Mouse (Mus musculus) thymus, postnatal 25 days (tissue): Measurements from ENCODE around the gene Tbc1d12.

Experiments used
- DNase-seq: peaks from one replicate; pipeline ENCODE4 v3.0.0; 2022

The Tbc1d12 gene

DNA sequence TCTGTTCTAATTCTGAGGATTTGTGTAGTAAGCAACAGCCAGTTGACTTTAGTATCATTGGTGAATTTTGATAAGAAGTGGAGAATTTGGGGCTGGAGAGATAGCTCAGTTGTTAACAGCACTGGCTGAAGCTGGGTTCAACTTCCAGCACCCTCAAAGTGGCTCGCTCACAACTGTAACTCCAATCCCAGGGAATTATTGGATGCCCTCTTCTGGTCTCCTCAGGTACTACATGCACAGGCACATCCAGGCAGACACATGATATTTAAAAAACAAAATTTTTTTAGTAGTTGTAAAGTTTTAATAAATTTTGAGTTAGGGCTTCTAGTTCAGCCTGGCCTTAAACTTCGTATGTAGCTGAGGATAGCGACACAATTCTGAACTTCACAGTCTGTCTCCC lies 79.3 kb downstream of the Tbc1d12 start:
- peak; percentile 26 for DNase-seq

DNA sequence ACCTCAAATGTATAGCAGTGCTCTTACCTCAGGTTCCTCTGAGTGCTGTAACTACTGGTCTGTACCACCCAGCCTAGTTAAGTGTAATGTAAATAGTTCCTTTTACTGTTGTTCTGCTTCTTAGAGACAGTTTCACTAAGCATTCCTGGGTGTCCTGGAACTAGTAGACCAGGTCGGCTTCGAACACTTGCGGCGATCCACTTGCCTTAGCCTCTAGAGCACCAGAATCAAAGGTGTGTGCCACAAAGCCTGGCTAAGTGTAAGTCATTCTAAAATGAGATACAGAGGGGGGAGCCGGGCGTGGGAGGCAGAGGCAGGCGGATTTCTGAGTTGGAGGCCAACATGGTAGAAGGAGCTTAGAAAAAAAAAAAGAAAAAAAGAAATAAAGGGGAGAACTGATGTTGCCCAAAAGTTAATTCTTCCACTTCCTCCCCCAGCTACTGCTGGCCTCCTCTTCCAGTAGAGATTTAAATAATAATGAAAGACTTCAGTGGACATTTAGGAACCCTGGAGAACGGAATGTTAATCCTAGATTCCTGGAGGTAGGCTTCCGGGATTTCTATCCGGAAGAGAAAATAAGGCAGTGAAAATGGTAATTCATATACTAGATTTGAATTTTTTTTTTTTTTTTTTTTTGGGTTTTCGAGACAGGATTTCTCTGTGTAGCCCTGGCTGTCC lies 92.2 kb downstream of the Tbc1d12 start:
- DNase-seq: no peak

DNA sequence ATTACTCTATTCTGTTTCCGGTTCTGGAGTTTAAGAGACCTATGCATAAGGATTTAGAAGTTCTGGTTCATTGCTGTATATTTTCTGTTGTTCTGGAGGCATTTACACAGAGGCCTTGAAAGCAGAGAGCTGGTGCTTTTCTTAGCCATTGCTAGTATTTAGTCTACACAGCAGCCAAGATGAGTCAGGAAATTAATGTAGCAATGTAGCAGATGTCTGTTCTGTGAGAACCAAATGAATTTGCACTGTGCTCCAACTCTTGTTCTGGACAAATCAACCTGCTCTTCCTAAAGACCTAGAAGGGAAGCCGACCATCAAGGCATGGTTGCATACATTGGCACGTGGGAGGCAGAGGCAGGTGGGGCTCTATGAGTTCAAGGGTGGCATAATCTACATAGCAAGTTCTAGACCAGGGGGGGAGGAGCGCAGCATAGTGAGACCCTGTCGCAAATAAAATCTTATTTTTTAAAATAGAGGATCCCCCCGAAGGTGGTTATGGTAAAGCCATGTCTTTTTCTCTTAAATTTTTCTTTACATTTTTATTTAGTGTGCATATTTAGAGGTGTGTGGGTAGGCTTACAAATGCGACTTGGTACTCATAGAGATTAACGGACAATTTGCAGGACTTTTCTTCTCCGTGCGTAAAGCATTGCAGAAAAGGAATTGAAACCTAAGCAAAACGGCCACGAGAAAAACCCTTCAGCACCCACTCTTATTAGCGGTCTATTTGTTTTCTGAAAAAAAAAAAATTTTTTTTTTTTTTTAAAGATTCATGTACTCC lies 93.3 kb downstream of the Tbc1d12 start:
- DNase-seq: no peak

DNA sequence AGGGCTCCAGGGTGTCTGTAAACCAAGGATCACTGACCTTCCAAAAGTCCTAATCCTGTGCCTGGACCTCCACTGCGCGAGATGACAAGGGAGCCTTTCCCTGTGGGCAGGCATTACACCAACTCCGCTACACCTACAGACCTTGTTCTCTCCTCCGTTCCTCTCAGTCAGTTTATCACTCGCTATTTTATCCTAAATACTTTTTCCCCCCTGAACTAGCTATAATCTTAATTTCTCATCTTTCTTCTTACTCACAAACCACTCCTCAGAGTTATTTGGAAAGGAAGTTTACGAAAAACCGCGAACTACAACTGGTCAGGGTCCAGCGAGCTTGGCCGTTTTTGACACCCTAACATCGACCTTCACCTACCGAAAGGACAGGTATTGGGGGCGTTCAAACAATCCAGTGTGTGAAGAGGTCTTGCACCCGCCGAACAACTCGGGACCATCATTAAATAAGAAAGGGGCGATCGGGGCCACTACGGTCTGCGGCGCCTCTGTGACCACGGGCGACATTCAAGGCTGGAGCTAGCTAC lies 93.9 kb downstream of the Tbc1d12 start:
- peak; percentile 11 for DNase-seq

DNA sequence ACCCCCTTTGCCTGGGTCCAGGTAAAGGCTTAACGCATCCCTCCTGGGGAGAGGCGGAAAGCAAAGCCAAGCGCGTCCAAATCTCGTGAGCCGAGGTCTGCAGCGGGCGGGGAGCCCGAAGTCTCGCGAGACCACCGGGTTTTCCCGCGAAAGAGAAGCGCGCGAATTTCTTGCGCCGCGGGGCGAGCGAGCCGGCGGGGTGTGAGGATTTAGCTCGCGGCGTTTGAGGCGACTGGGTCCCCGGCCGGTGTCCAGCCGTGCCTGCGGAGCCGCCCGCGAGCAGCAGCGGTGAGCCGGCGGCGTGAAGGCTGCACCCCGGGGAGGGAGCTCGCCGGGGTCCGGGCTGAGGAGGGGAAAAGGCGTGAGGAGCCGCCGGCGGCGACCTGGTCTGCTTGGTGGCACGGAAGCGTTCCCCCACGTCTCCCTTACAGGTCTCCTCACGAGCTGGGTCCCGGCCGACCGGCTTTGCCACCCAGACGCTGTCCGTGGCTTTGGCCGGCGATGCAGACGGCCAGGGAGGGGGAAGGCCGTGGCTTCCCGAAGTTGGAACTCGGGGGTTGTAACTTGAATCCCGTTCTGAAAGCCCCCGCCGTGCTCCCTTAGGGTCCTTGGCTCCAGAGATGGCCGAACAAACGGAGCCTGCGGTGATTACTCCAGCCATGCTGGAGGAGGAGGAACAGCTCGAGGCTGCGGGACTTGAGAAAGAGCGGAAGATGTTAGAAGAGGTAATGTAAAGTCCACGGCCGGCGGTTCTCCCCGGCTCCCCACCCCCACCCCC lies 94.6 kb downstream of the Tbc1d12 start, which contains the start of gene Hells:
Gene Hells, plus strand, starts transcription at position 128 of the 778 bp plus-strand sequence.
- peak; percentile 91 for DNase-seq

DNA sequence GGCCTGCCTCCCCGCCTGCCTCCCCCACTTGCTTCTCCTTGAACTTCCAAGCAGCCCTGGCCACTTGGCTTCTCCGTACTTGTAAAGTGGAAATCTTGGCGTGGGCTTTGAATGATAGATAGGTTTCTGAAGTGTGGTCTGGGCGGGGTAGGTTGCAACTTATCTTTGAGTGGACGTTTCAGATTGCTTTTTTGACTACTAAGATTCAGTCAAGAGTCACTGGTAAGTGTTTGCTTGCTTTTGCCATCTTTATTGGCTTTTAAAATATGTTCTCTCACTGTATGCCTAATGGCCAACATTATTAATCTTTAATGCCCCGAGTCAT lies 95.1 kb downstream of the Tbc1d12 start:
- no peak for DNase-seq

DNA sequence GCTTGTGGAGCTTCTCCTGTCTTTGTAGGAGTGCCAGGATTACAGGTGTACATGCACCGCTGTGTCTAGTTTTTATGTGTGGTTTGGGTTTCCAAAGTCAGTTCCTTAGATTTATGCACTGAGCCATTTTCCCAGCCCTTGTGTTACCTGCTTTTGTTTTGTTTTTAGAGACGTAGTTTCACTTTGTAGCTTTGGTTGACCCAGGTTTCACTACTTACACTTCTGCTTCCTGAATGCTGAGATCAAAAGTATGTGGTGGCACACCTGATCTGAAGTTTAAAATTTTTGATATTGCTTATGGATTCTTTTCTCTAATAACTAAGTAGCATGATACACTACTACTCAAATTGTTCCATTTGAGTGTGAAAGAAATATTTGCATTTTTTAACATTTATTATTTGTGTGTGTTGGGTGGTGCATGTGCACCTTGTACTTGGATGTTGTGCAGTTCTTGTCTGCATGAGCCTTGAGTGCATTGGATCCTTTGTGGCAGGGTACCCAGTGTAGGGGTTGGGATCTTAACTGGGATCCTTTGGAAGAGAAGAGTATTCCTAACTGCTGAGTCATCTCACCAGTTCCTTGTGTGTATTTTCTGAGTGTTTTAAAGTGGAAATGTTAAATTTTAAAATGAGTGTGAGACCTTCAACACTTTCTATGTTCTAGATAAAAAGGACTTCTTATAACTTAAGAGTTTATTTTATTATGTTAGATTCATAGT lies 108.4 kb downstream of the Tbc1d12 start:
- no peak for DNase-seq
